Mouse (Mus musculus): ENCODE measurements at regions not wholly inside any gene's neighbourhood (a gene's known extent, or its start where the extent isn't known, plus 50 kb on each side); places are given as distances from the start of the nearest gene placed in this dataset.

DNA sequence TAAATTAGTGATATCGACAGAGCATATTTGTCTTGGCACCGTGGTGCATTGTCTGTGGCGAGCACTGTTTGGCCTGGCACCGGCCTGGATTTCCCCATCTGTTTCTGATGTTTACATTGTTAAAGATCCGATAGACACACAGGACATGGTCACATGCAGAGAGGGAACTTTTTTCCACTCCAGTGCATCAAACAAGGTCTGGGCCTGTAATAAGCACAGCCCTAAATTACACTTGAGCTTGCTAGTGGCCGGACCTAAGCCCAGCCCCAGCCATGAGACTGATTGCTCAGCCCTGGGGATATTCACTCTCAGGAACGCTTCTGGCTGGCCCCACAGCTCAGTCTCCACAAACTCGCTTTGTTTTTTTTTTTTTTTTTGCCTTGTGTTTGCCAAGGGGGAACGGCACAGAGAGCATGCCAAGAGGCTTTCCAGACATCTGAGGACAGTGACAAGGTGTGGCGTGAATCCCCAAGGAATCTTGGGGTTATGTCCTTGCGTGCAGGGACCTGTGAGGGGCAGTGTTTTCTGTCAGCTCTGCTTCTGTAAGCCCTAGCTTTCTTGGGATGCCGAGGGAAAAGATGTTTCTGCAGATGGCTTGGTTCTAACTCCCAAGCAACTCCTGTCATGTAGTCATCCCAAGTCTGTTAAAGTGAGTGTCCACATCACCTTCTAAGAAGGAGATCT, 147.3 kb downstream of the Slc4a3 start:
- peak; percentile 10 to 15 for DNase-seq

DNA sequence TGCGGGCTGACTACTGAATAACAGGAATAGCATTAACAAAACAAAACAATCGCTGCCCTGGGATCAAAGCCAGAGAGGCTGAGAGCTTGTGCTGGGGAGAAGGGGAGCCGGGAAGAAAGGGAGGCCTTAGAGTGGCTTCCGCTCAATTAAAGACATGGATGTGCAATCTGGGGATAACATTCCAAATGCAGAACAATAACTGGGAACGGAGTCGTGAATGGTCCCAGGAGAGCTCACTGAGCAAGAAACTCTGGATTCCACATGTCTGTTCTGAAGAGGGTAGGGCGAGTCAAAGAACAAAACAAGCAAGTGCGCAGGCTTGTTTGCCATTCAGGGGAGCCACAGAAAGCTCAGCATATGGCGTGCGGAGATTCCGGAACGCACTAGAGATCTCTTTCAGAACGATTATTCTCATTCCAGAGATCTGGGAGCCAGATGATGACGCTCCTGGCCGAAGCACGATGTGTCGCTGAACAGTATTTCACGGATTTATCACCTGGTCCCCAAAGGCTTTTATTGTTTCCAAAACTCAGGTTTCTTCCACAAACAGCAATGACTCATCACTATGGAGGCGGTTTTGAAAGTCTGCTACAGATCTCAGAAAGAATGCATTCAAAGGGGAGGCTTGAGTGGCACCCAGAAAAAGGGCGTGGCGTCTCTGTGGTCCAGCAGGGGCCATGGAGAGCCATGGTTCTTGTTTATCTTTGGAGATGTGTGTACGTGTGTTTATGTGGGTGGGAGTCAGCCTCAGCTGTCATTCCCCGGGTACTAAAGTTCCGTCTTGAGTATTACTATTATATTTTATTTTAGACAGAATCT, 159.0 kb downstream of the Slc4a3 start:
- peak; percentile 19 to 33 for DNase-seq

DNA sequence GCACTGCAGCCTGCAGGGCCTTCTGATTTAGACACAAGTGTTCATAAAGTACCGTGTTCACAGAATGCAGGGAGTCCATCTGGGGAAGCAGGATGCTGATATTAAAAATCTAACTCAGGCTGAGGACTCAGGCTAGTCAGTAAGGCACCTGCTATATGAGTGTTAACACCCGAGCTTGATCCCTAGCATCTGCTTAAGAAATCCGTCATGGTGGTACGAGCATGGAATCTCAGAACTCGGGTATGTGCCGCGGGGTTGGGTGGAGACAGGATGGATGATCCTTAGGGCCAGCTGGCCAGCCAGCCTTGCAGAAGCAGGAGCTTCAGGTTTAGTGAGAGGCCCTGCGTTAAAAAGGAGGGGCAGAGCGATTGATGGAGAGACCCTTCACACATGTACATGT, 160.1 kb downstream of the Slc4a3 start:
- DNase-seq = no peak

DNA sequence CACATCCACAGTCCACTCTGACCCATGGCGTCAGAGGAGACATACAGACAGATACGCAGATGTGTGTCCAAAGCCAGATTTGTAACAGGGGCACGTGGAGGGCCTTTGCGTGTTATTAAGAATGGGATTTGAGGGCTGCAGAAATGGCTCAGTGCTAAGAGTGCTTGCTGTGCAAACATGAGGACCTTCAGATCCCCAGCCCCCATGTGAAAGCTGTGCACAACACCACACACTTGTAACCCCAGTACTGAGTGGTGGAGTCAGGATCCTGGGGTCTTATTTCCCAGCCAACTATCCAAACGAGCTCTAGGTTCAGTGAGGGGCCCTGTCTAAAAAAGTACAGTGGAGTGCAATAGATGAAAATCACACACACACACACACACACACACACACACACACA, 177.4 kb downstream of the Slc4a3 start:
- no peak for DNase-seq

DNA sequence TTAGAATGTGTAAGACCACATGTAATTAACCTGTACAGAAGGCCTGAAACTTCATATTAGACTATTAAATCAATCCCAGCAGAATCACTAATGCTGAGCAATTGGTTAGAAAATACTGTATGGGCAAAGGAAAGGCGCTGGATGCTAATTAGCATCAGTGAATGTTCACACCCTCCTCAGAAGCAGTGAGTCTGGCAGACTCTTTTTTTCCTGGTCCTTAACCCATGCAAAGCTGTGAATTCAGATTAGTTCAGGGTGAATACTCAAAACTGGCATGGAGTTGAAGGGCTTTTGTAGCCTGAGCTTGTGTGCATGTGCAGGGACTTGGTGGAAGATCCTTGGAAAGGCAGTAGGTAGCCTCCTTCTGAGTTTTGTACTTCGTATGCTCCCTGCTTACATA, 179.3 kb downstream of the Slc4a3 start:
- no peak for DNase-seq

DNA sequence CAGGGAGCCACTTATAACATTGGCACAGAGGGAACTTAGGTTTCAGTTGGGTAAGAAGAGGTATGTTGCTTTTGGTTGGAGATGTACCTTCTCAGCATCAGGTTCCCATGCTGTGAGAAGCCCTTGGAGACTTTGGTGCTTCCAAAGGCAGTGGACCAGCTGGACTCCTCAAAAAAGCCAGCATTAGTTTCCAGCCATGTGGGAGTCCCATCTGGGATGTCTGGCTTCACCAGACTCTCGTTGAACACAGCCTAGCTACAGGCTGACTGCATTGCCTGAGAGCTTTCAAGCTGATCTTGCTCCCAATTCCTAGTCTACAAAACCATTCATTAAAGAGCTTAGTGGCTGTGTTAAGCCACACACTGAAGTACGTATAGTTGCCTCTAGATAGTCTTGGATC, 182.8 kb downstream of the Slc4a3 start:
- no peak for DNase-seq

DNA sequence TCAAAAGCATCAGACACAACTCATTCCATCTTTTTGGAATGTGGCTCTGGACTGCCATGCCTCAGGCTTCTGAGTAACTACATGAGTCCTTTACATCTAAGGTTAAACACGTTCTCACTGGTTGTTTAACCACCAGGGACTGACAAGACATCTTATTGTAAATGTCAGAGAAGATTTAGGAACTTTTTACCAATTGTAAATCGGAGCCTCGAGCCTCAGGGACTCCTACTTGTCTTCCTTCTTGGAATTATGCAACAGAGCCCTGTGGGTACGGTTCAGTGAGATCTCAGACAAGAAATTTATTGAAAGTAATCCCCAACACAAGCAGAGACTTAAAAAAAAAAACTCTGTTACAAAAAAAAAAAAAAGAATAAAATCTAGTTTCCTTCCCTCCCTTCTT, 187.7 kb downstream of the Slc4a3 start:
- DNase-seq = no peak

DNA sequence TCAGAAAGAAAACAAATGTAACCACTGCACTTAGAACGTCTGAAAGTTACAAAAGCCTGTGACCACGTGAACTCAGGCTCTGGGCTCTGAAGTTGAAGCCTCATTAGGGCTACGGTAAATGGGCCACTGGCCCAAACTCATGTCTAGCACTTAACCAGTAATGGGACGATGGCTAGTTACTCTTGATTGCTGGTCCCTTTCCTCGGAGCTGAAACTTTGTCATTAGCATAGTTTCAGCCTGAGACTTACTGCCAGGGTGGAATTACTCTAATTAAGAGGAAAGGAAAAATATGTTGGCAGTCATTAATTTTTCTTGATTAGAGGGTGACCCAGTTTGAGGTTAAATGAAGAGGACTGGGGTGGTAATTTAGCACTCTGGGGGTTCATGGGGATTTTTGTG, 192.6 kb downstream of the Slc4a3 start:
- DNase-seq = no peak

DNA sequence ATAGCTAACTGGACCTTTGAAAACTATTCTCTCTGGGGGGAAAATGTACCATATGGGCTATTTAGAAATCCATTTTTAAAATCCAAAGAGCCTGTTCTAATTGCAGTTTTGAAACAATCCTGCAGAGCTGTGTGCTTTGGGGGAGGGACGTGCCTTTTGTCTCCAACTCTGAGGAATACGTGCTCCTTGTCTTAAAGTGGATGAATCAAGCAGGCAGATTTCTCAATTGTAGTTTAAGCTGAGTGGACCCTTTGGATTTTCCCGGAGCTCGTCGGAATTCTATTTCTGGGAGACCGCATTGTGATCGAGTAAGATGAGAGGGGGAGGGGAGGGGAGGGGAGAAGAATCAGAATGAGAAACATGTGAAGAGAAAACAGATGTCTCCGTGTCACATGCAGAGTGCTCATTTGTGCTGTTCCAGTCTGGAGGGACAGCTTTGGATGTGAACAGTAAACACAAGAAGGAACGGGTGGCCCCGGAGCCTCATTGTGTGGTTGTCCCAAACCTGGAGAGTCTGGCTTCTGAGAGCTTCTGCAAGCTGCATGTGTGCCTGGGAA, 203.7 kb downstream of the Slc4a3 start:
- DNase-seq = no peak

DNA sequence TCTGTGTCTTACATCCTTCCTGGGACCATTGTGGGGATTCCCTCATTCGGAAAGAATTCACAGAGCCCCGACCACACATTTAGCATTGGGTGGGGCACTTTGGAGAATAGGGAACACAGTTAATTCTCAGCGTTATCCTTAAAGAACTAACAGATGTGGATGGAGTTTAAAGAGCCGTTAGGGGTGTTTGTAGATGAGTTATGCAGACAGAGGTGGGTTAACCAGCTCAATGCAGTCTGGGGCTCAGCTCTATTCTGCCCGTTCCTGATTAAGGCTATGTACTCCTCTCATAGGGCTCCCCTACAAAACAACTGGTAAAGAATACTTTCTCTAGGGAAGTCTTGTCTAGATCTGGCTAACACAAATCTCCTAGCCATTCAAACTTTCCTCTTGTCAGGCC, 226.1 kb downstream of the Slc4a3 start:
- no peak for DNase-seq

DNA sequence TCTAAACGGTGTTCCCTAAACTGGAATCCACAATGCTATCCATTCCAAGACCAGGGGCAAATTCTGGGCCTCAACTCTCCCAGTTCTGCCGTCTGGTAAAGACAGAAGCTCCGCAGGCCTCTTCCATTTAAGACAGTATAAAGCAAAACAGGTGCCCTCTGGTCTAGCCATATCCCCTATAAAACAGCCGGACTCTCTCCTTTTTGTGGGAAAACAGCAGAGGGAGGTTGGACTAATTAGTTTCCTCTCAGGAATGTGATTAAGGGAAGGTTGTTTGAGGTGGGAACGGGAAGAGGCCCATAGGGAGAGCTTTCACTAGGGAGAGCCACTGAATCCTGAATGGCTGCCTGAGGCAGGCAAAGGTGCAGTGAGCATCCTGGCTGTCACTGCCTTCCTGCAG, 226.9 kb downstream of the Slc4a3 start:
- no peak for DNase-seq

DNA sequence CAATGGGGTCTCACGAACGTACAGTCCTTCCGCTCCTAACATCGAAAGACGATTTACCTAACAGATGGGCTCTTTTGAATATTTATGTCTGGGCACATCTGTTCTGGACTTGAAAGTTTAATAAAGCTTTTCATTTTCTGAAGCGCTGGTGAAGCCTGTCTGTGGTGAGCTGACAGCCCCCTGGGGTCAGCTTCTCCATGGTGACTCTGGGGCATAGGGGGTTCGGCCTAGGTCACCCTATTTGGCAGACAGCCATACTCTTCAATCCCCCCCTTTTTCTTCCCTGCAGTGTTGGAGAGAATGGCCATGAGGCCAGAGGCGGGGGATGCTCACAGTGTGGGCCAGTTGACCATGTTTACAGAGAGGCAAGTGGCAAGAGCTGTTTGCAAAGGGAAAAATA, 232.8 kb downstream of the Slc4a3 start:
- DNase-seq = no peak

DNA sequence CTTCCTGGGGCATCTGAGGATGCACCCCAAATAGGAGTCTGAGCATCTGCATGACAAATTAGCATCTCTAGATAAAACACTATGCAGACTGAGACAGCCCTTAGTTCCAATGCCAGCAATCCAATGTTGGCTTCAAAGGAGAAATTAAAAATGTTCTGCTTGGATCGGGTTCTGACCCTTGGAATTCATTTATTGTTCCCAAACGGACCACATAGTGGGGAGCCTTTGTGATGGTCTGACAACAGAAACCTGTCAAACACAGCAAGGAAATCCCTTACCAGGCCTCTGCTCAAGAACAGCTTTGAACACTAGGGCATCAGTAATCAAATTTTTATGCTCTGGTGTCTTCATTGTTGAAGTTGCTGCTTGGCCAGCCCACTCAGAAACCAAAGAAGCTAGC, 237.1 kb downstream of the Slc4a3 start:
- no peak for DNase-seq

DNA sequence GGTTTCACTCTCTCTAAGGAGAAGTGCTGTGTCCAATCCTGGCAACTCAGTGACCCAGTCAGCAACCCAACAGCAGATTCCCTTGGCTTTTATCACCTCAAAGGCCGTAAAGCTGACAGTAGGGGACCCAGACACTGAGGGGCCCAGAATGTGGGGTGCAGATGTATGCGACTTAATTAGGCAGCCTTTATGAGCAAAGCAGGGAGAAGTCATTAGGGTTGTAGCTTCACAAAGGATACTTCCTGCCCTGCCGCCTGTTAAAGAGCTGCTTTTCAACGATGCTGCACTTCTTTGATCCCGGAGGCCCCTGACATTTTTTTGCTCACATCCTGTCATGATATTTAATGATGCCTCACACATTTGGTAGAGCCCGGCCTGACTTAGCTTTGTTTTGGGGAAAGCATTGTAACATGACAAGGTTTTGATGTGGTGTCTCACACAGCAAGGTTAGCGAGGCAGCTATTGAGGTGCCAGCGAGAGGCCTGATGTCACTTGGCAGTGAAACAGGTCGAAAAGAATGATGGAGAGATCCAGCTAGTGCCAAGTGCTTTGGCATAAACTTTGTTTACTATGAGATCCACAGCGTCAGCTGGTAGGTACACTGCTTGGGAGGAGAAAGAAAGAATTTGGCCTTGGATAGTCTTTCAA, 240.2 kb downstream of the Slc4a3 start:
- DNase-seq = no peak

DNA sequence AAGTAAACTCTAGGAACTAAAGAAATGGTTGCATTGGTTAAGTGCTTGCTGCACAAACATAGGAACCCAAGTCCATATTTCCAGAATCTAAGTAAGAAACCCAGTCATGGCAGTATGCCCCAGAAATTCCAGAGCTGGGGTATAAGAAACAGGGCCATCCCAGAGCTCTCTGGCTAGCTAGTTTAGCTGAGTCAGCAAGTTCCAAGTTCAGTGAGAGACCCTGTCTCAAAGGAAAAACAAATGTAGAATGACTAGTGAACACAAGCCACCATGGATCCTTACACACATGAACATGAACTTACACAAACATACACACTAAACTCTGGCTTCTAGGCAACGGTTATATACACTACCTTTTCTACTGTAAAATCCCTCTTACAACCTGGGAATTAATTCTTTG, 245.4 kb downstream of the Slc4a3 start:
- no peak for DNase-seq

DNA sequence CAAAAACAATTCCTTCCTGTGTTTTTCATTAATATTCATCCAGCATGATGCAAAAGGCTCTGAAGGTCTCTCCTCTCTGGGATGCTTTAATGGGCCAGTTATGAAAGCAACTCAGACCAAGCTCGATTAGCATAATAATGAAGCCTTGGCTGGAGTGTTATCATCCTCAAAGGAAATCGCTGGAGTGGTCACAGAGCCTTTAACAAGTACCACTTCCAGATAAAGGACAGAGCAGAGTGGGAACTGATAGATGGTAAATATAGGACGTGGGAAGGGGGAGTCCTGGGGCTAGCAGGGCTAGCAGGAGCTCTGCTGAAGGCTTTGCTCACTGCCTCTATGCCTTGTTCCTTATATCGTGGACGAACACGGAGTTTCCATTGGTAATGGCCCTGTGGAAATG, 251.7 kb downstream of the Slc4a3 start:
- DNase-seq = no peak

DNA sequence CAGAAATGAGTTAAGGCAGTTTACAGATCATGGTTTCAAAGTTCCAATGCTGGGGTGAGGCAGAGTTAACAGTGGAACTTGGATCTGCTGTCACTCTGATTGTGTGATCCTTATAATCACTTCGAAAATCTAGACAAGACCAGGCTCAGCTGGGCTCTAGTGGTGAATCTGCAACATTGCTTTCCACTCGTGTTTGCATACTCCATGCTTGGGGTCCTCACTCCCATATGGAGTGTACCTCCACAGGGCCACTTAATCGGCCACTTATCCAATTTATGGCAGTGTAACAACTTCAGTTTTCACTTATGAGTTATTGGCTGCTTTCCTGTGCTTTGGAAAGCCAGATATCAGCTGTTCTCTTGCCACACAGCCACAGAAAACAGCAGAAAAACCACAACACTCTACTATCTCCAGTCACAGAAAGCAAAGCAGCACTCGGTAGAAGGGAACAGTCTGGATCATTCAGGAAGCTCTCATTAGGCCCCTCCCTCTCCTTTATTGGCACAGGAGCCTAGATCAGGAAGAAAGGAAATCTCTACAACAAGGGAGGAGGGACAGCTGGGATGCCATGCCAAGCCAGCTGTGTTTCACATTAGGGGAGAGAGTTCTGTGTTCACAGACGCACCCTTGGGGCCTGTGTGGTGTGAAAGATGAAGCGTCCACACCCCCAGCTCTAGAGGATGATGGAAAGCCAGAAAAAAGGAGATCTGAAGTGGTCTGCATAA, 252.5 kb downstream of the Slc4a3 start:
- DNase-seq = peak; percentile 39 to 43

DNA sequence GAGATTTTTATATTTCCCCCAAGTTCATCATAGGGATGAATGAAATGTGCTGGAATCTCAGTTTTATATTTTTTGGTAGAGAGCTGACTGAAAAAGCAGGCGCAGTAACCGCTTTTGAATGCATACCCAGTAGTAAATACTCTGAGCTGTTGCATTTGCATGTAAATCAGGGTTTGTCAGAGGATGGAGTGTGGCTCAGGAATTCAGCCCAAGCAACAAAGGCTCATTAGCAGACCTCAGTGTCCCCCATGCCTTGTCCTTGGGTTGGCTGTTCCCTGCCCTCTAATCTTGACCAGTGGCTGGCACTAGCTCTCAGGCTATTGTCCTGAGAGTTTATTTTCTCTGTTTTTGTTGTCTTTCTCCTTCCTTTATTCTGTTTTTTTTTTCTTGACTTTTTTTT, 258.4 kb downstream of the Slc4a3 start:
- no peak for DNase-seq

DNA sequence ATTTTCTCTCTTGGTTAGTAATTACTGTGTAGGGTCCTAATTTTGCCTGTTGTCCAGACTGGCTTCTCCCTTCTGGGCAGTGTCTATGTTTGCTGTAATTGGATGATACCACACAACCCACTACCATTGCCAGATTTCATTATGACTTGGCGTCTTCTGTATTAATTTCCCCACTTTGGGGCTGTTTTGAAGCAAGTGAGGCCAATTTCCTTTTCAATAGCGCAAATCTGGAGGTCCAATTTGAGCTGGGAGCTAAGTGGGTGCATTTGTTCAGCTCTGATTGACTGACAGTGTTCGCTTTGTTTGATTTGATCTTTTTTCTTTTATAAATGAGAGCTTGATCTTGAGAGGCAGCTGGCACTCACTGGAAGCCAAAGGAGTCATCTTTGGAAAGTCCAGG, 266.4 kb downstream of the Slc4a3 start:
- DNase-seq = no peak

DNA sequence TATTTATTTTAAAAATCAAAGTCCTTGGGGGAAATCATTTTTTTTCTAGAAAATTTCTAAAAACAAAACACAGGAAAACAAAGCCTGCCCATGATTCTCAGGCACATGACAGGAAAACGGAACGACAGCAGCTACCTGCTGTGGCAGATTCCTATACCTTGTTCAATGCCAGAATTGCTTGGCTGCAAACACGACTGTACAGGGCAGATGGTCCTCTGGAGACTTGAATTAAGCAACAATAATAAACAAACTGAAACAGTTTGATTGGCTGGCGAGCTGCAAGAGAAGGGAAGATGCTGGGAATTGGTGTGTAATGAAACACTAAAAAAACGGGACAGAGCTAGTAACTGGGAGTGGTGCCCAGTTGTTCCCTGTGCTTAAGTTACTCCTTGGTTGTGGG, 280.1 kb downstream of the Slc4a3 start:
- no peak for DNase-seq

DNA sequence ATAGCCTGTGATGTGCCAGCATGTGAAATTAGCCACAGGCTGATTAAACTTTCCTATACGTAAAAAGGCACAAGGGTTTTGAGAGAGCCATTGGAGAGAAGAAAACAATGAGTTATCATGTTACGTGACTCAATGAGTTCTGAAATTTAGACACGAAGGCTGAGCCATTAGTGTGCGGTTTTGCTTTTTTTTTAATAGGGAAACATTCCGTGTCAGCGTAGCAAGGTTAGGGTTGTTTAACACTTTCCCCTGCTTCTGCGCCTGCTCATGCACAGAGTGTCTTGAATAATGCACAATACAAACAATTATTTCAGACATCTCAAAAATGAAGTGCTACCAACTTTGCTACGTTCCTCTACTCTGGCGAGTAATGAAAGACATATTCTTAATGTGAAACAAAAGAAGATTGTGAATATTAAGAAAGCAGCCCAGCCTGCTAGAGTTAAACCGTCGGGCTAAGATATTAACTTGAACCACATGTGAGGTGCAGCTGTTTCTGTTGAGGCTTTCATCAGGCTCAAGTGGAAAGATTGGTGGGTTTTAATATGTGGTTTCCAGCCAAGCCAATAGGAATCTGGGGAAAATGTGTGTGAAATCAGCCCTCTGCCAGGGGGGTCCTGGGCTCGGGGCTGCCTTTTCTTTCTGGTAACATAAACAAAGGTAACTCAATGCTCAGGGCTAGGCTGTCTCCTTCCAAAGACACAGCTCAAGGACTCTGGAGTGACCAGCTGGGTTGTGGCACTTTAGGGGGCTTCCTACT, 287.2 kb downstream of the Slc4a3 start:
- no peak for DNase-seq

DNA sequence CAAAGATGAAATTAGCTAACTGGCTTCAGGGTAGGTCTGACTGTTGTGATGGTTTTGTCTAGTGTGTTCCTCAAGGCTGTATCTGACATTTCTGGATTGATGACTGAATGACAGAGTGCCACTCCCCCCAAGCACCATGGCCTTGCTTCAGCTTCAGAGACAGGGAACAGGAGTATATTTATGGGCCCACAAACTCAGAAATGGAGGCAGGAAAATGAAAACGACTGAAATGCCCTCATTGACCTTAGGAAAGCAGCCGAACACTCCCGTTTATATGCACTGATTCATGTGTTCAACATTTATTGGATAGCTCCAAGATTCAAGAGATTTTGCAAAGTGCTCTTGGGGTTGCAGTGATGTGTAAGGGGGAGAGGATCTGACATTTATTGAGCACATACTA, 288.3 kb downstream of the Slc4a3 start:
- DNase-seq = no peak
